Mouse (Mus musculus) kidney, adult 2 months (tissue): Measurements from ENCODE around the gene Slc44a4.

Experiments
- CTCF ChIP-seq: fragments of 200-500 bp; conservative IDR thresholded peaks from 2 replicates; pipeline ENCODE4 v1.5.1; 2011; ENCODE audit warnings: low read depth, mild to moderate bottlenecking, control low read depth, low read length, moderate library complexity, mixed read lengths; ENCODE audit not compliant: insufficient read depth, insufficient read length
- POLR2A ChIP-seq: fragments of 200-500 bp; IDR thresholded peaks from one replicate; pipeline ENCODE4 v1.6.1; 2011; ENCODE audit warnings: low read depth, low read length, control low read depth

DNA sequence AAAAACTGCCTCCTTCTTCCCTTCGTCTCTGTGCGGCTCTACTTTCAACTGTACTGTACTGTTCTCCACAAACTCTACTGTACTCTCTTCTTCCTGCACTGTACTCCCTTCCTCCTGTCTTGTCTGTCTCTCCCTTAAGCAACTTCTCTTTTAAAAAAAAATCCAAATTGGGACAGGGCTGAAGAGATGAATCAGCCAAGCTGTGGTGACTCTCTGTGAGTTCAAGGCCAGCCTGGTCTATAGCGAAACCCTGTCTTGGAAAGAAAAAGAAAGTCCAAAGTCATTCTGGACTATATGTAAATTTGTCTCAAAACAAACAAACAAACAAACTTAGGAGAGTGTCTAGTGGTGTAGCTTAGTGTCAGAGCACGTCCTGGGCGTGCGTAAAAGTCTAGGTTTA is 39.9 kb upstream of the Slc44a4 start:
- TF ChIP-seq POLR2A (no peak), CTCF (no peak)
